Mouse (Mus musculus): ENCODE data around the gene Ccnt2. TPM values are rescaled to one million over a fixed set of nuclear protein-coding genes. Genes with fewer than 3 reads are reported as not detected.
A peak's percentile ranks its signal among the peaks of the same experiment; 100 is the strongest.
"Not testable (repeated sequence)": the region's sequence is repeated elsewhere in the genome, so short reads cannot be mapped to it uniquely, and the experiment has no call there.

Gene Ccnt2
- polyA plus RNA-seq, 1 experiment from 2014 or later, result 62.2 TPM

DNA sequence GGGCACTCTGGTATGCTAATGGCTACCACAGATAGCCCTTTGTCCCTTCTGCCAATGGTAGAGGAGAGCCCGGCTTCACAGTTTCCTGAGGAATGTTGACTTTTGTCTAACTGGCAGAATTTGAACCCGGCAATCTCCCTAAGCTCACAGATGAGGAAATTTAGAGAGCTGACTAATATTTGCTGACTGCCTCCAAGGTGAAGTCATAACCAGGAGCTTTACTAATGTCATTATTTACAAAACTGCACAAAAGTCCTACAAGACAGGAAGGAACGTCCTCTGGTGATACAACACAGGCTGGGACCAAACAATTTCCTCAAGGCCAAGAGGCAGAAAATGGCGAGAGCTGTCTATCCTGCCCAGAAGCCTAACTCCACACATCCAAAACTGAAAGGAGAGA lies 18.2 kb upstream of the Ccnt2 start:
- H3K36me3 ChIP-seq (ENCODE audit: control insufficient read depth, insufficient read depth, low read length), result no peaks in the 10 kb centered on the region
- no peak overlapping the region for H3K4me2 ChIP-seq (ENCODE audit: low read length)
- peaks cover 0 to 9% of the 10 kb centered on the region in 2 experiments; a peak in 1 of 4 replicates for H3K4me1 ChIP-seq (ENCODE audit: control insufficient read depth in 2 of 2, insufficient read depth in 2 of 2, low read length in 2 of 2)
- no peak overlapping the region for H3K27ac ChIP-seq (replicated peaks in 1 of 2; ENCODE audit: control insufficient read depth in 1 of 2, insufficient read depth in 1 of 2, low read depth in 2 of 2, low read length in 2 of 2)
- H3K4me3 ChIP-seq (ENCODE audit: control insufficient read depth in 1 of 2, insufficient read depth in 1 of 2, low read depth in 1 of 2, low read length in 2 of 2), result no peak overlapping the region
- 64% methylated on average over 4 of the region's 4 CpGs for WGBS
- H3K9me3 ChIP-seq (ENCODE audit: control insufficient read depth, low read length), result no peaks in the 10 kb centered on the region
- no peak for ATAC-seq (ENCODE audit: insufficient number of reproducible peaks, insufficient read depth, low FRiP score, low read depth)
- H3K9ac ChIP-seq (ENCODE audit: low read length), result no peak overlapping the region
- H3K27me3 ChIP-seq (ENCODE audit: control insufficient read depth, insufficient read depth, low read length), result no peaks in the 10 kb centered on the region

GRCm38 (mm10) chr1:127756331-127757163 lies 17.4 kb upstream of the Ccnt2 start:
- ATAC-seq (ENCODE audit: insufficient number of reproducible peaks, insufficient read depth, low FRiP score, low read depth), result no peak
- no peaks in the 10 kb centered on the region for H3K36me3 ChIP-seq (ENCODE audit: control insufficient read depth, insufficient read depth, low read length)
- H3K4me3 ChIP-seq (ENCODE audit: control insufficient read depth in 1 of 2, insufficient read depth in 1 of 2, low read depth in 1 of 2, low read length in 2 of 2), result no peak overlapping the region
- H3K9ac ChIP-seq (ENCODE audit: low read length), result no peak overlapping the region
- H3K27ac ChIP-seq (replicated peaks in 1 of 2; ENCODE audit: control insufficient read depth in 1 of 2, insufficient read depth in 1 of 2, low read depth in 2 of 2, low read length in 2 of 2), result no peak overlapping the region
- no peak overlapping the region for H3K4me2 ChIP-seq (ENCODE audit: low read length)
- no peaks in the 10 kb centered on the region for H3K9me3 ChIP-seq (ENCODE audit: control insufficient read depth, low read length)
- H3K4me1 ChIP-seq (ENCODE audit: control insufficient read depth in 2 of 2, insufficient read depth in 2 of 2, low read length in 2 of 2), result peaks cover 0 to 9% of the 10 kb centered on the region in 2 experiments; a peak in 1 of 4 replicates
- 52% methylated on average over 5 of the region's 5 CpGs for WGBS
- H3K27me3 ChIP-seq (ENCODE audit: control insufficient read depth, insufficient read depth, low read length), result no peaks in the 10 kb centered on the region

- H3K9ac ChIP-seq (ENCODE audit: low read length); ATAC-seq (ENCODE audit: insufficient number of reproducible peaks, insufficient read depth, low FRiP score, low read depth); H3K27me3 ChIP-seq (ENCODE audit: control insufficient read depth, insufficient read depth, low read length); H3K4me1 ChIP-seq (ENCODE audit: control insufficient read depth in 2 of 2, insufficient read depth in 2 of 2, low read length in 2 of 2); H3K4me2 ChIP-seq (ENCODE audit: low read length); H3K4me3 ChIP-seq (ENCODE audit: control insufficient read depth in 1 of 2, insufficient read depth in 1 of 2, low read depth in 1 of 2, low read length in 2 of 2); H3K36me3 ChIP-seq (ENCODE audit: control insufficient read depth, insufficient read depth, low read length); H3K27ac ChIP-seq (replicated peaks in 1 of 2; ENCODE audit: control insufficient read depth in 1 of 2, insufficient read depth in 1 of 2, low read depth in 2 of 2, low read length in 2 of 2); H3K9me3 ChIP-seq (ENCODE audit: control insufficient read depth, low read length): not testable (repeated sequence)
- 88% methylated on average over 3 of the region's 3 CpGs for WGBS
Measured at GRCm38 (mm10) chr1:127757164-127757545, 16.8 kb upstream of the Ccnt2 start.

DNA sequence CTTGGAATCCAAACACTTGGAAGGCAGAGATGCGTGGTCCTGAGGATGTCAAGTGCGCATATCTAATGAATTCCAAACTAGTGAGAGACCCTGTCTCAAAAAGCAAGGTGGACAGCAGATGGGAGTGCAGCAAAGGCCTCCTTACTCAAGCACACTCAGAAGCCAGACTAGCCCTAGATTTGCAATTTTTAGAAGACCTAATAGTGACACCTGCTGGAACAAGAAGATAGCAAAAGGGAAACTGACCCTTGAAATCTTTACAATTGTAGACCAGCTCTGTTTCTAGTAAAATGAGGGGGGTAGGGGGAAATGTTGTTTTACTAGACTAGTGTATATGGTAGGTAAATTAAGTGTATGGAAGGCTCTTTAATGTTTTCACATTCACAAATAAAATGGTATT lies 8.5 kb upstream of the Ccnt2 start:
- H3K9me3 ChIP-seq (ENCODE audit: control insufficient read depth, low read length), result no peaks in the 10 kb centered on the region
- no peaks in the 10 kb centered on the region for H3K36me3 ChIP-seq (ENCODE audit: control insufficient read depth, insufficient read depth, low read length)
- 48% methylated on average over 2 of the region's 2 CpGs for WGBS
- no peak for ATAC-seq (ENCODE audit: insufficient number of reproducible peaks, insufficient read depth, low FRiP score, low read depth)
- H3K27ac ChIP-seq (replicated peaks in 1 of 2; ENCODE audit: control insufficient read depth in 1 of 2, insufficient read depth in 1 of 2, low read depth in 2 of 2, low read length in 2 of 2), result no peak overlapping the region
- no peak overlapping the region for H3K4me3 ChIP-seq (ENCODE audit: control insufficient read depth in 1 of 2, insufficient read depth in 1 of 2, low read depth in 1 of 2, low read length in 2 of 2)
- H3K4me1 ChIP-seq (ENCODE audit: control insufficient read depth in 2 of 2, insufficient read depth in 2 of 2, low read length in 2 of 2), result no peaks in the 10 kb centered on the region
- no peaks in the 10 kb centered on the region for H3K27me3 ChIP-seq (ENCODE audit: control insufficient read depth, insufficient read depth, low read length)
- H3K4me2 ChIP-seq (ENCODE audit: low read length), result no peak overlapping the region
- no peak overlapping the region for H3K9ac ChIP-seq (ENCODE audit: low read length)

DNA sequence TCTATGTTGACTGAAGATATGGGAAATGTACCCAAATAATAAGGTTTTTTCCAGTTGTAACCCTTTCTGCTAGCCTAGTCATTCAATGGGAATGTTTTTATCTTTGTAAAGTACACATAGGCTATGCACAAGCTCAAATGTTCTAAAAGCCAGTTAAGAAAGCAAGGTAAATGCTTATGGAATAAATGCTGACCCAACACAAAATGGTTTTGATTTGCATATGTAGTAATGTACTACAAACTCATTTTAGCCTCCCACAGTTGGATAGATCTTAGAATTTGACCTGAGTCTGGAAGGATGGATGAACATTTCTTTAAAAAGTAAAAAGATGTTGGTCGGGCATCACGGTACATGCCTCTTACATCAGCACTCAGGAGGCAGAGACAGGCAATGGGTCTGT lies 7.2 kb upstream of the Ccnt2 start:
- no peaks in the 10 kb centered on the region for H3K4me1 ChIP-seq (ENCODE audit: control insufficient read depth in 2 of 2, insufficient read depth in 2 of 2, low read length in 2 of 2)
- 0 out of 2 replicates have a peak, but pooled peaks cover 3% of the 10 kb centered on the region for H3K36me3 ChIP-seq (ENCODE audit: control insufficient read depth, insufficient read depth, low read length)
- no peak overlapping the region for H3K4me3 ChIP-seq (ENCODE audit: control insufficient read depth in 1 of 2, insufficient read depth in 1 of 2, low read depth in 1 of 2, low read length in 2 of 2)
- no peaks in the 10 kb centered on the region for H3K9me3 ChIP-seq (ENCODE audit: control insufficient read depth, low read length)
- ATAC-seq (ENCODE audit: insufficient number of reproducible peaks, insufficient read depth, low FRiP score, low read depth), result no peak
- H3K27ac ChIP-seq (replicated peaks in 1 of 2; ENCODE audit: control insufficient read depth in 1 of 2, insufficient read depth in 1 of 2, low read depth in 2 of 2, low read length in 2 of 2), result no peak overlapping the region
- WGBS, result 90% methylated on average over 2 of the region's 2 CpGs
- H3K9ac ChIP-seq (ENCODE audit: low read length), result no peak overlapping the region
- no peak overlapping the region for H3K4me2 ChIP-seq (ENCODE audit: low read length)
- no peaks in the 10 kb centered on the region for H3K27me3 ChIP-seq (ENCODE audit: control insufficient read depth, insufficient read depth, low read length)

- Histone ChIP-seq H3K27me3 (ENCODE audit: control insufficient read depth, insufficient read depth, low read length) (no peaks in the 10 kb centered on the region), H3K9ac (ENCODE audit: low read length) (peak overlapping the region; percentile 81), H3K4me2 (ENCODE audit: low read length) (peak overlapping the region; percentile 68), H3K4me1 (ENCODE audit: control insufficient read depth in 2 of 2, insufficient read depth in 2 of 2, low read length in 2 of 2) (peaks cover 6 to 22% of the 10 kb centered on the region in 2 experiments), H3K4me3 (ENCODE audit: control insufficient read depth in 1 of 2, insufficient read depth in 1 of 2, low read depth in 1 of 2, low read length in 2 of 2) (peak overlapping the region; percentile 67 to 76), H3K9me3 (ENCODE audit: control insufficient read depth, low read length) (no peaks in the 10 kb centered on the region), H3K36me3 (ENCODE audit: control insufficient read depth, insufficient read depth, low read length) (peaks cover 5% of the 10 kb centered on the region; the same call in 1 of the 2 replicates), H3K27ac (replicated peaks in 1 of 2; ENCODE audit: control insufficient read depth in 1 of 2, insufficient read depth in 1 of 2, low read depth in 2 of 2, low read length in 2 of 2) (peak overlapping the region; percentile 92 to 96)
- WGBS, result under 1% methylated on average over 14 of the region's 14 CpGs
- ATAC-seq (ENCODE audit: insufficient number of reproducible peaks, insufficient read depth, low FRiP score, low read depth), result peak; percentile 1; the same call in 1 of the 2 replicates
Measured at GRCm38 (mm10) chr1:127773198-127773802, 664 bp upstream of the Ccnt2 start.

- H3K4me3 ChIP-seq (ENCODE audit: control insufficient read depth in 1 of 2, insufficient read depth in 1 of 2, low read depth in 1 of 2, low read length in 2 of 2), result peak overlapping the region; percentile 76 to 77
- peaks cover 6 to 33% of the 10 kb centered on the region in 2 experiments for H3K4me1 ChIP-seq (ENCODE audit: control insufficient read depth in 2 of 2, insufficient read depth in 2 of 2, low read length in 2 of 2)
- peak overlapping the region; percentile 84 for H3K4me2 ChIP-seq (ENCODE audit: low read length)
- peak overlapping the region; percentile 92 to 95 for H3K27ac ChIP-seq (replicated peaks in 1 of 2; ENCODE audit: control insufficient read depth in 1 of 2, insufficient read depth in 1 of 2, low read depth in 2 of 2, low read length in 2 of 2)
- under 1% methylated on average over 31 of the region's 31 CpGs for WGBS
- peaks cover 10% of the 10 kb centered on the region; the same call in 1 of the 2 replicates for H3K36me3 ChIP-seq (ENCODE audit: control insufficient read depth, insufficient read depth, low read length)
- H3K9ac ChIP-seq (ENCODE audit: low read length), result peak overlapping the region; percentile 85
- H3K27me3 ChIP-seq (ENCODE audit: control insufficient read depth, insufficient read depth, low read length), result no peaks in the 10 kb centered on the region
- H3K9me3 ChIP-seq (ENCODE audit: control insufficient read depth, low read length), result no peaks in the 10 kb centered on the region
- peak; percentile 22; the same call in 1 of the 2 replicates for ATAC-seq (ENCODE audit: insufficient number of reproducible peaks, insufficient read depth, low FRiP score, low read depth)
Measured at GRCm38 (mm10) chr1:127774501-127774880, 527 bp downstream of the Ccnt2 start.
